Mouse (Mus musculus): ENCODE measurements around the gene Casp12. TPM values are rescaled to one million over a fixed set of nuclear protein-coding genes. Genes with fewer than 3 reads are reported as not detected.

Casp12 gene
- total and polyA plus RNA-seq, 3 experiments: 3.7 to 5.5 (median 4.8) TPM

DNA sequence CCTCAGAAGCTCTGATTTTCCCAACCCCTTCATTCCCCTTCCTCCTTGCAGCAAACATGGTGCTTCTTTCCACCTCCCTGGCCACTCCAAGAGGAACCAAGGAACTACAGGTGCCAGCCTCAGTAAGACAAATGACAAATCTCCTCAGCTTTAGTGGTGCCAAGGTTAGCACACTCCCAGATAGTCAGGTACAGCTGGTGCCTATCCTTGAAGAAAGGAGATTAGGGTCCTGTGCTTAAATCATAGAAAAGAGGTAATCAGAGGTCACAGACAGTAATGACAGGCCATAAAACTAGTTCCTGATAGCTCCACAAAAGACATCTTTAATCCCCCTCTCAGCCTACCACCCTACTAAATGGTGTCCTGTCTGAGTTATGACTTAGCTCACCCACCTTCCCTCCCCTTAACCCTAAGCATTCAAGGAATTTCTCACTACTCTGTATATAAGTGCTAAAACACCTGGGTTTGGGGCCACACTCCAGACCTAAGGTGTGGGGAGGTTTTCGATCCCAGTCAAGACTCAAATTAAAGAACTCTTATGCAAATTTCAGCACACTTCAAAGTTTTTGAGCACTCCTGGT is 65.8 kb downstream of the Casp12 start:
- Histone ChIP-seq H3K4me1 (ENCODE audit: control insufficient read depth, insufficient read depth, low read length) (no peaks in the 10 kb centered on the region), H3K27ac (no peak overlapping the region), H3K4me3 (no peak overlapping the region), H3K9ac (ENCODE audit: low read depth, low read length) (no peak overlapping the region), H3K27me3 (ENCODE audit: control insufficient read depth, insufficient read depth, low read length) (no peaks in the 10 kb centered on the region), H3K79me2 (replicated peaks; ENCODE audit: control insufficient read depth, insufficient read depth, low read length) (no peaks in the 10 kb centered on the region), H3K36me3 (ENCODE audit: control insufficient read depth, insufficient read depth, low read length) (no peaks in the 10 kb centered on the region)
- WGBS: 86% methylated on average over 1 of the region's 1 CpGs
- TF ChIP-seq POLR2A (IDR thresholded peaks at IDR 0.05; ENCODE audit: insufficient read depth, low read depth, low read length) (no peak), CTCF (IDR thresholded peaks at IDR 0.05) (no peak), EP300 (IDR thresholded peaks at IDR 0.05; ENCODE audit: insufficient read depth, low read depth, low read length) (no peak)
- DNase-seq: no peak
- intact Hi-C loops (cut with DNase I): no loop called here

DNA sequence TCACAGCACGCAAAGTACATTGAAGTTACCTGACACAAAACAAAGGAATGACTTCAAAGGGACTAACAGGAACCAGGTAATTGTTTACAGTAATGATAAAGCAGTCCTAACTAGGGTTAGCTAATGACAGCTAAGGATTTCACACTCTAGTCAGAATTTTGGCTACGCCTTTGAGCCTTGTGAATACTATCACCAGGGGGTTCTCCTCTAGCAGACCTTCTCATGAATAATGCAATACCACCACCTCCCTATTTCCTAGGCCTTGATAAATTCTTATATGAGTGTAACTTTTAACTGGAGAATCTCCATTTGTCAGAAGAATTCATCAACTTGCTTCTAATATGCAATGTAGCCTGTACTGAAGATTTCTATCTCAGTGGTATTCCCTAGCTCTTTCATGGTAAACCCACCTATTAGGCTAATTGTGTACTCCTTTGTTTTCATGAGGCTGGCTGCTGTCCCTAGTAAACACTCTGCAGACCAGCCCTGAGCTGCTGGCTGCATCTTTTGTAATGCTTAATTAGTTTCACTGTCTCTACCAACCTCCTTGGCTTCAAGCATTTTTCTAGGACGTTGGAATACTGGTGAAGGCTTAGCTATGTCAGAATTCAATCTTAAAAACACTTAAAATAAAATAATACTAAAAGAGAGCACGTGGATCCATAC is 67.3 kb downstream of the Casp12 start:
- TF ChIP-seq POLR2A (IDR thresholded peaks at IDR 0.05; ENCODE audit: insufficient read depth, low read depth, low read length): no peak
- TF ChIP-seq CTCF (IDR thresholded peaks at IDR 0.05): no peak
- TF ChIP-seq EP300 (IDR thresholded peaks at IDR 0.05; ENCODE audit: insufficient read depth, low read depth, low read length): no peak
- Histone ChIP-seq H3K79me2 (replicated peaks; ENCODE audit: control insufficient read depth, insufficient read depth, low read length) (no peaks in the 10 kb centered on the region), H3K4me1 (ENCODE audit: control insufficient read depth, insufficient read depth, low read length) (no peaks in the 10 kb centered on the region), H3K36me3 (ENCODE audit: control insufficient read depth, insufficient read depth, low read length) (no peaks in the 10 kb centered on the region), H3K27me3 (ENCODE audit: control insufficient read depth, insufficient read depth, low read length) (no peaks in the 10 kb centered on the region), H3K9ac (ENCODE audit: low read depth, low read length) (no peak overlapping the region), H3K4me3 (no peak overlapping the region), H3K27ac (no peak overlapping the region)
- intact Hi-C loops (cut with DNase I): no loop called here
- 42% methylated on average over 4 of the region's 4 CpGs for WGBS
- DNase-seq: no peak

DNA sequence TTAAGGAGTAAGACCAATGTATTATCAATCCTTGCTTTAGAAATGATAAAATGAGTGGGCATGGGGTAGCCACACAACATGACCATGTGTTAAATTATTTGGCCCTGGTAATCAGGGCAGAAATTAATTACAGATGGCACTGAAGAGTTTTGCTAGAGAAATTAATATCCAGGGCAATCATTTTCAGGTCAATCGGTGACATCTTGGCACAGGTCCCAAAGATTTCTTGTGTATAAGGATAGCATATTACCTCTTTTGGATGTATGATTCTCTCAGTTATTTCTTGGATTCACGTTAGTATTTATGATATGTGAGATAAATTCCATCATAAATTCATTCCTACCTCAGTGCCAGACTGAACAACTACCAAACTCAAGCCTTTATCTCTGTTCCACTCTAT is 72.6 kb downstream of the Casp12 start:
- intact Hi-C loops (cut with DNase I): no loop called here
- Histone ChIP-seq H3K36me3 (ENCODE audit: control insufficient read depth, insufficient read depth, low read length) (no peaks in the 10 kb centered on the region), H3K79me2 (replicated peaks; ENCODE audit: control insufficient read depth, insufficient read depth, low read length) (no peaks in the 10 kb centered on the region), H3K4me1 (ENCODE audit: control insufficient read depth, insufficient read depth, low read length) (no peaks in the 10 kb centered on the region), H3K9ac (ENCODE audit: low read depth, low read length) (no peak overlapping the region), H3K27me3 (ENCODE audit: control insufficient read depth, insufficient read depth, low read length) (no peaks in the 10 kb centered on the region), H3K27ac (no peak overlapping the region), H3K4me3 (no peak overlapping the region)
- no peak for DNase-seq
- 65% methylated on average over 2 of the region's 2 CpGs for WGBS
- TF ChIP-seq EP300 (IDR thresholded peaks at IDR 0.05; ENCODE audit: insufficient read depth, low read depth, low read length): no peak

Other genes with a start within 250 kb of the Casp12 start
- gene Casp1, start 46.9 kb upstream of the Casp12 start, total RNA-seq (2021): 1 to 10 TPM in 1 of 2 experiments, under 1 TPM in 1; 0.93 to 1.4 TPM
- 0.39 and 1.1 TPM in 2 replicates for gene Casp1, start 46.9 kb upstream of the Casp12 start, polyA plus RNA-seq (2012; rRNA removed)
- 1 to 10 TPM; 1.7 to 3.1 TPM for gene Casp4, start 36.6 kb upstream of the Casp12 start, total RNA-seq (2021)
- gene Casp4, start 36.6 kb upstream of the Casp12 start, polyA plus RNA-seq (2012; rRNA removed): 2.0 and 5.0 TPM in 2 replicates